8 mouse cellular contexts compared by ENCODE assay signal in genomic region chr12:86831591-86832550, GRCm38 (mm10). TPM values are rescaled to one million over a fixed set of nuclear protein-coding genes. Genes with fewer than 3 reads are reported as not detected.
DNase-seq lines count a peak whose midpoint lies in the region; ATAC-seq and TF ChIP-seq lines count a peak whose summit lies in the region.

No protein-coding gene starts in this region.

- peak; percentile 77 for DNase-seq in gastrocnemius, adult 2 months
- no peak for DNase-seq in gastrocnemius, adult 8-10 months (ENCODE audit: low spot score in 2 of 2)
- peak; percentile 80 for DNase-seq in limb, embryonic 11.5 days (ENCODE audit: low spot score)
- DNase-seq in spleen, postnatal 4 days (ENCODE audit: low spot score in 2 of 2), result peak; percentile 66 to 83

- intact Hi-C loops in gastrocnemius, adult 2 months (cut with DNase I), result loop anchor here (2.0 kb wide), 1 partner anchor 31 kb away; no protein-coding TSS in a partner anchor

- H3K9ac ChIP-seq in forebrain, embryonic 15.5 days (replicated peaks), result peak overlapping the region; percentile 37
- peak overlapping the region; percentile 20; the same call in 1 of the 2 replicates for H3K9ac ChIP-seq in hindbrain, embryonic 12.5 days
- H3K9ac ChIP-seq in limb, embryonic 11.5 days (ENCODE audit: low read length), result peak overlapping the region; percentile 61

- no peaks in the 10 kb centered on the region for H3K9me3 ChIP-seq in forebrain, embryonic 15.5 days
- no peaks in the 10 kb centered on the region for H3K9me3 ChIP-seq in hindbrain, embryonic 12.5 days (replicated peaks)
- H3K9me3 ChIP-seq in limb, embryonic 11.5 days (ENCODE audit: control insufficient read depth, low read length), result no peaks in the 10 kb centered on the region

- 22% methylated on average over 32 of the region's 32 CpGs for WGBS in forebrain, embryonic 15.5 days
- WGBS in hindbrain, embryonic 12.5 days, result 26% methylated on average over 32 of the region's 32 CpGs
- WGBS in limb, embryonic 11.5 days, result 30% methylated on average over 32 of the region's 32 CpGs

- peak overlapping the region; percentile 94 for H3K27ac ChIP-seq in gastrocnemius, adult 2 months
- H3K27ac ChIP-seq in brown adipose tissue, adult 24 weeks (replicated peaks; ENCODE audit: low read depth, low read length), result peak overlapping the region; percentile 85
- peak overlapping the region; percentile 77 for H3K27ac ChIP-seq in forebrain, embryonic 15.5 days (replicated peaks)
- peak overlapping the region; percentile 77 for H3K27ac ChIP-seq in hindbrain, embryonic 12.5 days
- 0 out of 2 replicates have a peak overlapping the region, but pooled peaks have one; percentile 18 for H3K27ac ChIP-seq in limb, embryonic 11.5 days (replicated peaks; ENCODE audit: low read depth, low read length)

- no peaks in the 10 kb centered on the region for H3K36me3 ChIP-seq in forebrain, embryonic 15.5 days
- no peaks in the 10 kb centered on the region for H3K36me3 ChIP-seq in hindbrain, embryonic 12.5 days
- H3K36me3 ChIP-seq in limb, embryonic 11.5 days (ENCODE audit: control insufficient read depth, insufficient read depth, low read length), result no peaks in the 10 kb centered on the region

- peaks cover 44% of the 10 kb centered on the region for H3K4me1 ChIP-seq in brown adipose tissue, adult 24 weeks (ENCODE audit: control insufficient read depth, insufficient read depth, insufficient read length, low read length)
- peaks cover 40% of the 10 kb centered on the region for H3K4me1 ChIP-seq in forebrain, embryonic 15.5 days
- H3K4me1 ChIP-seq in hindbrain, embryonic 12.5 days, result peaks cover 44% of the 10 kb centered on the region
- peaks cover 20% of the 10 kb centered on the region for H3K4me1 ChIP-seq in limb, embryonic 11.5 days (ENCODE audit: control insufficient read depth, insufficient read depth, low read length)

- H3K4me2 ChIP-seq in forebrain, embryonic 15.5 days (replicated peaks), result peak overlapping the region; percentile 46
- peak overlapping the region; percentile 44 for H3K4me2 ChIP-seq in hindbrain, embryonic 12.5 days (replicated peaks)
- peak overlapping the region; percentile 34 for H3K4me2 ChIP-seq in limb, embryonic 11.5 days (ENCODE audit: low read depth, severe bottlenecking)

- H3K27me3 ChIP-seq in forebrain, embryonic 15.5 days, result no peaks in the 10 kb centered on the region
- H3K27me3 ChIP-seq in hindbrain, embryonic 12.5 days, result no peaks in the 10 kb centered on the region
- H3K27me3 ChIP-seq in limb, embryonic 11.5 days (ENCODE audit: control insufficient read depth, insufficient read depth, low read length), result no peaks in the 10 kb centered on the region

- no peak for TF ChIP-seq CTCF in gastrocnemius, adult 2 months (IDR thresholded peaks at IDR 0.05)

- peak overlapping the region; percentile 54 for H3K4me3 ChIP-seq in gastrocnemius, adult 2 months
- H3K4me3 ChIP-seq in brown adipose tissue, adult 24 weeks (ENCODE audit: insufficient read depth, low read depth, low read length), result no peak overlapping the region
- H3K4me3 ChIP-seq in forebrain, embryonic 15.5 days, result peak overlapping the region; percentile 17; the same call in 1 of the 2 replicates
- peak overlapping the region; percentile 2; the same call in 1 of the 2 replicates for H3K4me3 ChIP-seq in hindbrain, embryonic 12.5 days
- no peak overlapping the region for H3K4me3 ChIP-seq in limb, embryonic 11.5 days (ENCODE audit: low read depth, low read length)

- peak; percentile 59 for ATAC-seq in forebrain, embryonic 15.5 days (replicated peaks)
- peak; percentile 80 for ATAC-seq in hindbrain, embryonic 12.5 days (ENCODE audit: low FRiP score)
- ATAC-seq in limb, embryonic 11.5 days (ENCODE audit: insufficient number of reproducible peaks, low FRiP score, low TSS enrichment, low read depth), result peak; percentile 36; the same call in 1 of the 2 replicates
- ATAC-seq in megakaryocyte-erythroid progenitor cell, adult 5-6 weeks (replicated peaks; ENCODE audit: low FRiP score, low TSS enrichment, poor library complexity, severe bottlenecking), result peak; percentile 30; the same call in 1 of the 2 replicates

RNA-seq across cellular contexts. Expression of gene Irf2bpl, which starts 52.7 kb away (rescaled TPM):
- total RNA-seq in gastrocnemius, adult 2 months (2021), result 10 to 100 TPM; 21.5 to 28.2 TPM
- 10 to 100 TPM; 21.3 to 27.0 (median 22.9) TPM for total RNA-seq in gastrocnemius, adult 8-10 months (2022)
- 7.1 and 23.0 TPM in 2 replicates for polyA plus RNA-seq in brown adipose tissue, adult 24 weeks (2012; ENCODE audit: insufficient read depth, insufficient read length, missing spikeins)
- 94.9 and 95.8 TPM in 2 replicates for polyA plus RNA-seq in forebrain, embryonic 15.5 days (2015; fragmentation: Nextera tagmentation; extraction: Ambion mirVana)
- polyA plus RNA-seq in hindbrain, embryonic 12.5 days (2016; fragmentation: Nextera tagmentation; extraction: Ambion mirVana), result 75.9 and 86.3 TPM in 2 replicates
- 17.9 and 22.0 TPM in 2 replicates for polyA plus RNA-seq in limb, embryonic 11.5 days (2014; fragmentation: Nextera tagmentation; extraction: Ambion mirVana)
- 0.76 and 0.94 TPM in 2 replicates for total RNA-seq in megakaryocyte-erythroid progenitor cell, adult 5-6 weeks (2014; fragmentation: Nextera tagmentation)
- total RNA-seq in megakaryocyte-erythroid progenitor cell, adult 5-6 weeks (2017), result 1.1 and 2.7 TPM in 2 replicates

Comparison
In these comparisons a context has a peak if more than half of its experiments do, and no peak if none do; other contexts are left out.
1. DNase-seq: peak in gastrocnemius, adult 2 months (single experiment), limb, embryonic 11.5 days (single experiment) and spleen, postnatal 4 days (2 of 2); none in gastrocnemius, adult 8-10 months (0 of 2).
2. H3K27ac ChIP-seq: peak in every context shown above with its lines; median percentile 94 in gastrocnemius, adult 2 months; 85 in brown adipose tissue, adult 24 weeks; 77 in forebrain, embryonic 15.5 days; 77 in hindbrain, embryonic 12.5 days; 18 in limb, embryonic 11.5 days.
3. H3K4me3 ChIP-seq: peak in gastrocnemius, adult 2 months (single experiment), forebrain, embryonic 15.5 days (single experiment) and hindbrain, embryonic 12.5 days (single experiment); none in brown adipose tissue, adult 24 weeks (single experiment) and limb, embryonic 11.5 days (single experiment).
4. ATAC-seq: peak in every context shown above with its lines; median percentile 80 in hindbrain, embryonic 12.5 days; 59 in forebrain, embryonic 15.5 days; 36 in limb, embryonic 11.5 days; 30 in megakaryocyte-erythroid progenitor cell, adult 5-6 weeks.
5. Peak in every context shown above with its lines, with median percentiles within 50 percentile points of each other: H3K4me2 ChIP-seq and H3K9ac ChIP-seq.